Mouse (Mus musculus): ENCODE data around the gene Grid1.

The Grid1 gene

DNA sequence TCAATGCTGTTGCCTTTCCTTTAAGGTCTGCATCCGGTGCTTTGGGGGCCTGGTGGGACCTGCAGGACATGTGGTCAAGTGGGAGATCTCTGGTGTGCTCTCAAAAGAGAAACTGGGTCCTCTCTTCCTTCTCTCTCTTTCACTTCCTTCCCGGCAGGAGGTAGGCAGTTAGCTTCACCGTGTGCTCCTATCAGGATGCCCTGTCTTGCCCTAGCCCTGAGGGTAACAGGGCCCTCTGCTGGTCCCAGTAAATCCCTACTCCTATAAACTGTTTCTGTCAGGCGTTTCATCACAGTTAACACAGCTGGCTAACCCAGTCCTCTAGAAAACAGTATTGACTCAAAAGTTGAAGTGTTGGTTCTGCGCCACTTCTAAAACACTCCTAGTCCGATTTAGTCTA lies 9.9 kb downstream of the Grid1 start:
- no peak for DNase-seq (ENCODE audit: low read depth in 2 of 2, low spot score in 2 of 2)

DNA sequence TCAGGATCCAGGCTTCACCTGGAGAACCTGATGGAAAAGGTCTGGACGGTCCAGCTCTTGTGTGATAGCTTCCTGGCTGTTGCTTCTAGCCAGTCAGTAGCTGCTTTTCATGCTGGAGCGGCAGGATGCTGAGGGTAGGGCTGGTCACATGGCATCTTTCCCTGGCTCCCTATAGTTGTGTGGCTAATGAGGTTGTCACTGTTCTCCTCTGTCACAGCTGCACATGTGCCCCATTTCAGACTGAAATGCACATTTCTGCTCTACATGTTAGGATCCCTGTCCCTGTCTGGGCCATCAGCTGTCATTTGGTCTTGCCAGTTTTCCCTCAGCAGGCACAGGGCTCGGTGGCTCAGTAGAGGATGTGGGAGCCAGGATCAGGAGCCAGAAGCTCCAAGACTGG lies 17.2 kb downstream of the Grid1 start:
- no peak for DNase-seq (ENCODE audit: low read depth in 2 of 2, low spot score in 2 of 2)

DNA sequence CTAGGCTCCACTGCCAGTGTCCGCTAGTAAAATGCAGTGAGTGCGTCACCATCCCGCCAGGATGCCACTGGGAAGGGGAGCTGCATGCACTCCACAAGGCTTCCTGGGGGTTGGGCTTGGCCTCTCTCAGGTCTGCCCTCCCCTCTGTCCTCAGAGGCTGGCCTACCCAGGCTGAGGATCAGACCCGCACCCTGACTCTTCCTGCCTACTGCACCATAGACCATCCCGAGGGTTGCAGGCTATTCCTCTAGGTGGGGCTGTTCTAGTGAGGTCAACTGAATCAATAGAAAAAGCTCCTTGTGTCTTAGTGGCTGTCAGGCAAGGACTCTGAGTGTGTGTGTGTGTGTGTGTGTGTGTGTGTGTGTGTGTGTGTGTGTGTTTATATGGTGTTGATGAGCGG lies 19.1 kb downstream of the Grid1 start:
- DNase-seq (ENCODE audit: low read depth in 2 of 2, low spot score in 2 of 2), result no peak

DNA sequence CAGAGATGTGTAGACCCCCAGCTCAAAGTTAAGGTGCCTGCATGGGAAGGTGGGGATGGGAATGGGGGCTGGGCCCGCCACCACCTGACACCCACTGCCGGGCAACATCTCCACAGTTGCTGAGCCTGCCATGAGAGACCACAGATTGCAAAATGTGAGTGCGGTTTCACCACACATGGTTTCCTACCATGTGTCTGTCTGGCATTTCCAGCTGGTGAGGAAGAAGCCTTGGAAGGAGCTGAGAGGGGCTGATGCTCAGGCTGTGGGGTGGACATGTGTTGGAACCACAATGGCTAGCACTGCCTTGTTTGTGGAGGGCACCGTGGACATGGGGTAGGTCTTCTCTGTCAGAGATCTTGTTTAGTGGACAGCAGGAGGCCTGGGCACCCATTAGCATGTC lies 20.0 kb downstream of the Grid1 start:
- no peak for DNase-seq (ENCODE audit: low read depth in 2 of 2, low spot score in 2 of 2)

DNA sequence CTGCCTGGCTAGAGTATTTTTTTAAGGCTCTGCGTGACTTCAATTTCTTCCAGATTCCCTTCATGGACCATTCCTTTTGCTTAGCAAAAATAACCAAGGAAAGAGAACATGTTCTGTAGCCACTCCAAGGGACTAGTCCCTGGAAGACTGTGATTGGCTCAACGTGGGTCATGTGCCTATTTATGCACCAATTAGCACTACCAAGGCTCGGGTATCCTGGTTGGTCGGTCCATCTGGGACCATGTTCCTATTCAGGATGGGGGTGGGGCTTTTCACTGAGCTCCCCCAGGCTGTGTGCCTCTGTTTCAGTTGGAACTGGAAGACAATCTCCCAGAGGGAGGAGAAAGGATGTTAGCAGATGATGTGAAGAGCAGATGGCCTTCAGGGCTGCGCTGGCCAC lies 23.7 kb downstream of the Grid1 start:
- DNase-seq (ENCODE audit: low read depth in 2 of 2, low spot score in 2 of 2), result no peak

DNA sequence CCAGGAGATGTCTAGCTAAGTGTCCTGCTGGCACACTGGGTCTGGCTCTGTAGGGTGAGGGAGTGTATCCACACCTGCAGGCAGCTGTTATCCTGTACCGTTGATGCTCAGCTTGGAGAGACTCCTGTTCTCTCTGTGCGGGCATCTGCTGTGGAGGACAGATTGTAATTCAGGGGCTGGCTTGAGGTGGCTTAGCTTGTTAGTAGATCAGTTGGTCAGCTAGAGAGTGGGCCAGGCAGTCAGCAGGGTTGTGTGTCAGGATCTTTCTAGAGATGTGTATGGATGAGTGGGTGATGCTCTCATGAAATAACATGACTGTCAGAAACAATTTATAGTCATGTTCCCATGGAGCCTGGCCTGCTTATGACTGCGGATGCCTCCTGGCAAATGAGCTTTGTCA lies 24.3 kb downstream of the Grid1 start:
- DNase-seq (ENCODE audit: low read depth in 2 of 2, low spot score in 2 of 2), result no peak

DNA sequence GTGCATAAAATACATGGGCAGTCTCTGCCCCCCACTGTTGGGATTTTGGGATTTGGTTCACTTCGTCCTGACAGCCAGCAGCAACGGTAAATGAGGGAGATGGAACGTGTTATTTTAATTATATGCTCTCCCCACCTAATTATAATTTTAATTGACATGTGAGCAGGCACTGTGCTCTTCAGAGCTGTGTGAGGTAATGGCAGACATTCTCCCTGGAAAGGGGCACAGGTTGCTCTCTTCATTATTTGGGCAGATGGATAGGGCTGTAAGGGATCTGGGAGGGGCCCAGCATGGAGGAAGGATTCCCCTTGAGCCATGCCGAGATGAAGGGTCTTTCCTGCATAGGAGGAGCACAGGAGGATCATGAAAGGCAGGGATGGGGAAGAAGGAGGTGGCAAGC lies 26.9 kb downstream of the Grid1 start:
- DNase-seq (ENCODE audit: low read depth in 2 of 2, low spot score in 2 of 2), result no peak

DNA sequence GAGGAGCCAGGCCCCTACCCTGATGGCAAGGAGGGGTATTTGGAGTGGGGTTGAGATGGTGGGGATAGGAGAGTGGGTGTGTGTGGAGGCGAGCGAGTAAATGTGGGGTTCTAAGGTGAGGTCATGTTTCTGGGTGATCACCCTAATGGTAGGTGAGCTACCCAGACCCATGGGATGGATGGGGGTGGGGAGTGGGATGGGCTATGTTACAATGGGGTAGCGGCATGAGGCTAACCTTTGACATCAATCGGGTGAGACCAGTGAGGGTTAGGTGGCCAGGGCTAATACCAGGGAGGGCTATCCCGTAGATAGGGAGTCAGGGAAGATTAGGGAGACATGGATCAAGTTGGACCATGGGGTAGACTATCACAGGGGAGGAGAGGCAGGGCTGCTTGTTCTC lies 27.7 kb downstream of the Grid1 start:
- DNase-seq (ENCODE audit: low read depth in 2 of 2, low spot score in 2 of 2), result no peak

DNA sequence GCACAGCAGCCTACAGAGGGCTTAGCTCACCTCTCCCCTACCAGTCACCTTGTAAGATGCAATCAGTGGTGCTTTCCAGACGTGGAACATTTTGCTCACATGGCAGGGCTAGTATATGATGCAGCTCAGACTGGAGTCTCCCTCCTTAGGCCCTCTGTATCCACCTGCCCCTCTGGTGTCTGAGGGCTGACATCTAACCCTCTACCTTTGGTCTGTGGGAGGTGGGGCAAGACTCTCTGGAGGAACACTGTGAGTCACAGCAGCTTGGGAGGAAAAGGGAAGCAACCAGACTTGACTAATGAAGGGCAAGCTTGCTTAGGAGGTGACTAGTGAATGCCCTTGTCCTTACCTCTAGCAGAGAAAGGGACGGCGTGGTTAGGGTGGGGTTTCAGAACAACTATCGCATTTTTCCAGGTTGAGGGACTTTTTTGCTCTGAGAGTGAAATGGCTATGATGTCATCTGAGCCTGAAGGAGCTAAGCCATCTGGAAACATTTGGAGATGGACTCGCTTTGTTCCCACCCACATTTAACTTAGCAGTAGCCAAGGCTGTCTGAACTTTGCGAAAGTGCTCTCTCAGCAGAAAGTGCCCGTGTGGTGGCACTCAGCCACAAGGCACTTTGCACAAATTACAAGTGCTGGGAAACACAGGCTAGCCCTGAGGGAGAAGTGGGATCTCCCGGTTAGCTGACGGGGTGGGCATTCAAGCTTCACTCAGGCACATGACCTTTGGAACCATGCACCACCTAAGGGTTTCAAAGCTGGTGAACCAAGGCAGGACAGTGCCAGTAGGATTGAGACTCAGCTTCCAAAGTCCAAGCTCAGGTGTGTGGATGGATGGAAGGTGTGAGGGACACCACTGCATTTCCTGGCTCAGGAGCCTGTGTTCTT lies 41.2 kb downstream of the Grid1 start:
- no peak for DNase-seq (ENCODE audit: low read depth in 2 of 2, low spot score in 2 of 2)

DNA sequence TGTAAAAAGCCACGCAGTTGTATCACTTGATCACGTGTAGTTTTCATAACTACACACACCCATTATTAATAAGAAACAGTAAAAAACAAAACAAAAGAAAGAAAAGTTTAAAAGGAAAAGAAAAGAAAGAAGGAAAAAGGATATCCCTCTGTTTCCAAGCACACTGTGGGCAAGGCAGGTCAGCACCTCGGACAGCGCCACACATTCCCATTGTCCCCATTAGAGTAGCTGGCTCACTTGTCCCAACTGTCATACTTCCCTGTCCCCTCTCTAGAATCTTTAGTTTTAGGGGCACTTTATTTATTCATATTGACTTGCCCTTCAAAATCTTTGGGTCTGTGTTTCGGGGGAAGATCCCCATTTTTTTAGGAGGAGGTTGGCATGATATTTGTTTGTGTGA lies 47.4 kb downstream of the Grid1 start:
- DNase-seq (ENCODE audit: low read depth in 2 of 2, low spot score in 2 of 2), result no peak

DNA sequence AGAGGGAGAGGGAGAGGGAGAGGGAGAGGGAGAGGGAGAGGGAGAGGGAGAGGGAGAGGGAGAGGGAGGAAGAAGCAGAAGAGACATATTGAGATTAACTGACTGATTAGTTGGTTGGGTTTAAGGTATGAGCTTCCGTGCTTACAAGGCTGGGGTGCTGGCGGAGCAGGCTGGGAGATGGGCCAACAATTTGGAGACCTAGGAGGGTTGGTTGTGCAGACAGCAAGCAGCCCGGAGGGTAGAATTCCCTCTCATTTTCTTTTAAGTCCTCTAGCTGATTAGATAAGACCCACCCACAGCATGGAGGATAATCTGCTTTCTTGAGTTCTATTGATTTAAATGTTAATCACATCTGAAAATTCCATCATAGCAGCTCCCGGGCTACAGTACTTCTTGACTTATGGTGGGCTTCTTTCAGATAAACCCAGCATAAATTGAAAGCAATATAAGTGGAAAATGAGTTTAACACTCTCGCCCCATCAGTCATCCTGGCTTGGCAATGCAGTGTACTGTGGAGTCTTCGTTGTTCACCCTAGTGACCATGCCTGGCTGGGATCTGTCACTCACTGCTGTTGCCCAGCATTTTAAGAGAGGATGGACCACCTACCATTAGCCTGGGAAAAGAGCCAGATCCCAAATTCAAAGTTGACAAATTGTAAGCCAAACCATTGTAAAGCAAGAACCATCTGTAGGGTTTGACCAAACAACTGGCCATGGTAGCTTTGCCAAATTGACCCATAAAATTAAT lies 48.8 kb downstream of the Grid1 start:
- no peak for DNase-seq (ENCODE audit: low read depth in 2 of 2, low spot score in 2 of 2)

DNA sequence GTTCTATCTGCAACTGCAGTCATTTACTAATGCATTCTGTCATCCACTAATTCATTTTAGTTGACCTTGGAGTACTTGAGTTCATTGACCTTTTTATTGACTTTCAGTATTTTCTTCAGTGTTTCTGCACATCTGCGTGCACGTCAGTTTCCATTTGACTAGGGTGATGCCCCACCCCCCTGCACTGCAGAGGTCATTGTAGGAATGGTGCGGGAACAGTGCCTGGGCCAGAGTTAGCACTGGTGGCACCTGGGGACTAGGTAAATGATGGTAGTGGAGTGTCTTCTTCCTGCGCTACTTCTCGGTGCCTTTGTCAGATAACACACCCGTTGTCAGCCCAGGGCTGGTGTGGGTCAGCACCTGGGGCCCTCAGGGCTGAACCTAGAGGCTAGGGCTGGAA lies 60.1 kb downstream of the Grid1 start:
- DNase-seq (ENCODE audit: low read depth in 2 of 2, low spot score in 2 of 2), result no peak

DNA sequence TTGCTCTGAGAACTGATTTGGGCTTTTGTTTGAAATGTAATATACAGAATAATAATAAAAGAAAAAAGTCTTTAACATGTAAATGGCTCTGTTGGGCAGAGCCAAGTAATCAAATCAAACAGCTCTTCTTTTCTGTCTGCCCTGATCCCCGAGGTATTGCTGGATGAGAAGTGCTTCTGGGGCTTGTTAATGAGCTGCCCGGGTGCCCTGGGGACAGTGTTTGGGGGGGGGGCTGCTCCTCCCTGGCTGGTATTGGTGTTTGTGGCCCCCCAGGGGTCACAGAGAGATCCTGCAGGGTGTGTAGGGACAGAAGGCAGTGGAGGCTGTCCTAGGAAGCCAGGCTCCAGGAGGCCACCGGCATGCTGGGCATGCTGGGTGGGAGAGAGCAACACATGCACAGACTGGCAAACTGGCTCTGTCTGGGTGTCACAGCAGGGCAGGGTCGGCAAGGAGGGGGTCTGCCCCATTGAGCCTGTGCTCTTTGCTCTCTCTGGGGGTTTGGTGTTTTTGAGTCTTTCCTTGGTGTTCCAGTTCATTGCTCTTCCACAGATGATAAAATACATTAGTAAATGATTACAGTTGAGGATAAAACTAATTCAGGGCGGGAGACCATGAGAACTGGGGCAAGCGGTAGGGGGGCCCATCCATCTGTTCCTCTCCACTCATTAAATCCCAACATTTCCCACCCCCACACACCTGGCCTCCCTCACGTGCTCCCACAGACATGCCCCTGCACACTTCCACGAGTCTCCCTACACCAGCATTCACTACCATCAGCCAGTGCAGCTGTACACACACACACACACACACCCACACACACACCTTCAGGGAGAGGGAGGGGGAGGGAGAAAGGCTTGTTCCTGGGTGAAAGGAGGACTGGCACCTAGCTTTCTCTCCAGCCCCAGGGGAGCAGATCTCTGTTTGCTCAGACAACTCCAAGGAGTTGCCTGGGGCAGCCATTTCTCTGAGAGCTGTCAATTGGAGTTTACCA lies 60.8 kb downstream of the Grid1 start:
- DNase-seq (ENCODE audit: low read depth in 2 of 2, low spot score in 2 of 2), result no peak

DNA sequence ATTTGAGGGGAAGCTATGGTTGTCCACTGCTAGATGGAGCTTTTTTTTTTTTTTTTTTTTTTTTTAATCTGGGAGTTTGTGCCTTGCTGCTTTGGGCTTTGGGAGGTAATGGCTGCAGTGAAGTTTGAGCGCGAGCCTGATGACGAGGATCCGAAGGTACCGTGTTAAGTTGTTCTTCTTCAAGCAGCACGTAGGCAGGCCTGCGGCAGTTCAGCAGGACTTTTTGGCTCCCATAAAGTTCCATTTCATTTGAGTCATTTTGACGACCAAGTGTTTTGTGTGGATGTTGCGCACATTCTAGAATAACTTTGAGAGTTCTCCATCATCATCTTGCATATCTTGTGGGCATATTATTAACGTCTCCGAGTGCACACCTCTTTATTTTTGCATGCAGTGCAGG lies 64.3 kb downstream of the Grid1 start:
- DNase-seq (ENCODE audit: low read depth in 2 of 2, low spot score in 2 of 2), result no peak

DNA sequence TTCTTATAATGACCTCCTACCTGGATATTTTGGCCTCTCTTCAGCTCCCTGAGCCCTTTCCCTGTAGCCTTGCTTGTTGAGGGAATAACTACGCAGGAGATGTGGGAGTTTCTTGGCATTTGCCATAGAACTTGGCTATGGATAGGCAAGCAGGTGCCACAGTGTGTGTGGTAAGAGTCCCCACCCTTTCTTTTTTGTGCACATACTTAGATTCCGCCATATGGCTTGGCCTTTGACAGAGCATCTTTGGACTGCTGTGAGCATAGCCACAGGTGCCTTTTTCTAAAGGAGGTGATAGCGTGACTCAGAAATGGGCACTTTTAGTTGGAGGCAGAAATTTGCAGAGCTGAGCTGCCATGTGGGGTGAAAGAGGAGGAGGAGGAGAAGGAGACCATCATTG lies 64.7 kb downstream of the Grid1 start:
- no peak for DNase-seq (ENCODE audit: low read depth in 2 of 2, low spot score in 2 of 2)

DNA sequence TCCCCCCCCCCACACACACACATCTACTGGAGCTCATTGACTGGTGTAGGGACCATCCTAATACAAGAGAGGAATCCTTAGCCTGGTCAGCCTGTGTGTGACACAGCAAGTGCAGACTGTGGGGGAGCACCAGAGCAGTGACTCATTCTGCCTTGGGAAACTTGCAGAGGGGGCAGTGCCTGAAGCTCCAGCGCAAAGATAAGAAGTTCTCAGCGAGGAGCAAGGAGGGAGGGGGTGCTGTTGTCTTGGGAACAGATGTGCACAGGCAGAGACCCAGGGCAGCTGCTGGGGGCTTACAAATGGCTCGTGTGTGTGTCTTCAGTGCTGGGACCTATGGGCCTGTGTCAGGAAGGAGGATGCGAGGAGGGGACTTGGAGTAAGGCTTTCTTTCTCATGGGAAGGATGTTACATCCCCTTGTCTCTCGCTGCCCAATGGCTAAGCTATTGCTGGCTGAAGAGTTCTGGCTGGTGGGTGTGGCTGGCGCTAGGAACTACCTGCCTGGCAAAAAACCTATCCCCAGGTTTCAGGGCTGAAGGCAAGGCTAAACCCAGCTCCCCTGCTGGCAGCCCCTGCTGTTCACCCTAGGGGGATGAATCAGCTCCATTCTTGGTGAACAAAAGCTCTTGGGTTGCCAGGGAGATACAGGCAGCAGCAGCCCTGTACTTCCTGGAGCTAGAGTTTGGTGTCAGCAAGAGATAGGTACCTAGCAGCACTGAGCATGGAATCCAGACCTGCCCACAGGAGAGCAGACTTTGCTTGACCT lies 72.0 kb downstream of the Grid1 start:
- DNase-seq (ENCODE audit: low read depth in 2 of 2, low spot score in 2 of 2), result no peak

DNA sequence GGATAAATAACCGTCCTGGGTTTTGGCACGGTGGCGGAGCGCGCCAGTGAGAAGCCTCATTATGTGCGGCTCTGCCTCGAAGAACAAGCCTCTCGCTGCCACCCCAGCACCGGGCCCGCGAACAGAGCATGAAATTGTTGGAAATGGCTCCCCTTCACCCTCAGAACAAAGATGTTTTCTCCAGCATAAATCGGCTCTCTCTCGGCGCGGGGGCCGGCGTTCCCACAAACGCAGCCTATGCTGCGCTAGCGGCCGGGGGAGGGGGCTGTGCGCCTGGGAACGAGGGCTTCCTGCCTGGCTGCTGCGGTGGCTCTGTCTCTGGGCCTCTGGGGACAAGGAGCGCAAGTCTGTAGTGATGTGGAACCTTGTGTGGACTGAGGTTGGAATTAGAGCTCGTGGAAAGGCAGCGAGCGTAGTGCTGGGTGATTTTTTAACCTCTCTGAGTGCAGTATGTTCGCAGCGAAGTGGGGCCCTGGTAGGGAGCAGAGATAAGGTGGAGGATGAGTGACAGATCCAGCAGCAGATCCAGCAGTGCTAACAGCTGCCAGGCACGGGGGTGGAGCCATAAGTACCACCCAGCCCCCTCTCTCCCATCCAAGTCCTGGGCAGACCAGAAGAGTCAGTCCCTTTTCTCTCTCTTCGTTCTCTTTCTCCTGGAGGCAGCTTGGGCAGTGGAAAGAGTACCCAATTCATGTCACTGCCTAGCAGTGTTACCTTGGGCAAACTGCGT lies 76.5 kb downstream of the Grid1 start:
- no peak for DNase-seq (ENCODE audit: low read depth in 2 of 2, low spot score in 2 of 2)

DNA sequence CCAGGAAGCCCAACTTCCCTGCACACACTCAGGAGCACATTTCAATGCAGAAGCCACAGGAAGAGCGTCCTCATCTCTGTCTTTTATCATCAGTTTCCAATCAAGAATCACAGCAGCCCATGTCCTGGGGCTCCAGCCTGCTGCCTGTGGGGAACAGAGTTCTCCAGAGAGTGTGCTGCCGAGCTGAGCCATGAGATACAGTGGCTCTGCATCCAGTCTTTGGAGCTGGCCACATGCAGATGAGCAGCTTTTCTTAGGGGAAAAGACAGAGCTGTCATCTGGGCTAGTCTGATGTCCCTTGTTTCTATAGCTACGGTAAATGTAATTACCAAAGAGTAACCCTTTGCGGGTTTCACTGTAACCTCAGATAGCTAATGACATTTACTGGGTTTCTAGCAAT lies 83.9 kb downstream of the Grid1 start:
- DNase-seq (ENCODE audit: low read depth in 2 of 2, low spot score in 2 of 2), result no peak

DNA sequence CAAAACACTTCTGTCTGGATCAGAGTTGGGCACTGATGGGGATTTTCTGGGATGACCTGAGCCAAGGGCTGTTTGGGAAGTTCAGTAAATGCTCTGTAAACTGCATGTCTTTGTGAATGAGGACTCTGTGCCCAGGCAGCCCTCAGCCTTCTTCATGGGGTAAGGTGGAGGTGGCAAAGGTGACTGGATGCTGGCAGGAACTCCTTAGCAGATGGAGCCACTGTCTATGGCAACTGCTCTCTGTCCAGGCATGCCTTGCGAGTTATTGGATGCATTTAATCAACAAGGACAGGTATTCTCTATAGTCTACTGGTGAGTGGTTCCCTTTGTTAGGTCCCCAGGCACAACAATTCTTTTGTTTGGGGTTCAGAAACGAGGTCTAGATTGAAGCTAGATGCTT lies 85.8 kb downstream of the Grid1 start:
- no peak for DNase-seq (ENCODE audit: low read depth in 2 of 2, low spot score in 2 of 2)

DNA sequence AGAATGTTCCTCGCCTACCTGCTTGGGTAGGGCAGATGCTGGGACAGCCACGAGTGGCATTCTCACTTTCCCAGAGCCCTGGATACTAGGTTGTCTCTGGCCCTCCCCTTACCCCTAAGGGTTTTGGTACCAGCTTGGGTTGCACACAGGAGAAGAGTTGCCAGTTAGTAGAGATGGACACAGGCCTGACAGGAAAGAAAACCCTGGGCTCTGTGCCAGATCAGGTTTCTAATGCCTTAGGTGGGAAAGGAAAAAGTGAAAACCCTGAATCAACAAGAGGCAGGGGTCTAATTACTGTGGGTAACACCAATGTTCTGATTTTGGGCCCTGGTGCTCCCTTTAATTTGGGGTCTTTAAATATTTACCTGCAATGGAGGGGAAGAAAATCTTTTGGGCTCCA lies 88.5 kb downstream of the Grid1 start:
- no peak for DNase-seq (ENCODE audit: low read depth in 2 of 2, low spot score in 2 of 2)
